Mouse (Mus musculus): ENCODE data around the gene Slc25a48.

The Slc25a48 gene

DNA sequence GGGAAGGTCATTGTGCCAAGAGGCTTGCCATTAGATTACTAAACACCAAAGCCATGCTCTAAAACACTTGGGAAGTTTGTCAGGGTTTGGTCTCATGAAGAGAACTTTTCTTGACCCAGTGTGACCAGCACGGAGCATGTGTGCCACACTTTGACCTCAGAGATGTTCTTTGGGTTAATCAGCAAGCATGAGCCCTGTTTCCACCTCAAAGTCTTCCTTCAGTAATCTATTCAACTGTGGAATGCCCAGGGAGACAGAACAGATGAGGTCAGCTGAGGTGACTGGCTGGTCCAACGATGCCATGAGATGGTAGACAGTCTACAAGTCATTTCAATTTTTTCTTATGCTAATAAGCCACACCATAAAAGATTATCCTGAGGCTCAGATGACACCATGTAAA, 71.6 kb downstream of the Slc25a48 start:
- no peak for DNase-seq (ENCODE audit: low spot score in 2 of 2)

- no peak for DNase-seq (ENCODE audit: low spot score in 2 of 2)
Measured at GRCm38 (mm10) chr13:56513595-56513994, 75.4 kb downstream of the Slc25a48 start.

- DNase-seq (ENCODE audit: low spot score in 2 of 2), result no peak
Measured at GRCm38 (mm10) chr13:56516311-56516710, 78.2 kb downstream of the Slc25a48 start.

- no peak for DNase-seq (ENCODE audit: low spot score in 2 of 2)
Measured at GRCm38 (mm10) chr13:56516816-56517215, 78.7 kb downstream of the Slc25a48 start.

DNA sequence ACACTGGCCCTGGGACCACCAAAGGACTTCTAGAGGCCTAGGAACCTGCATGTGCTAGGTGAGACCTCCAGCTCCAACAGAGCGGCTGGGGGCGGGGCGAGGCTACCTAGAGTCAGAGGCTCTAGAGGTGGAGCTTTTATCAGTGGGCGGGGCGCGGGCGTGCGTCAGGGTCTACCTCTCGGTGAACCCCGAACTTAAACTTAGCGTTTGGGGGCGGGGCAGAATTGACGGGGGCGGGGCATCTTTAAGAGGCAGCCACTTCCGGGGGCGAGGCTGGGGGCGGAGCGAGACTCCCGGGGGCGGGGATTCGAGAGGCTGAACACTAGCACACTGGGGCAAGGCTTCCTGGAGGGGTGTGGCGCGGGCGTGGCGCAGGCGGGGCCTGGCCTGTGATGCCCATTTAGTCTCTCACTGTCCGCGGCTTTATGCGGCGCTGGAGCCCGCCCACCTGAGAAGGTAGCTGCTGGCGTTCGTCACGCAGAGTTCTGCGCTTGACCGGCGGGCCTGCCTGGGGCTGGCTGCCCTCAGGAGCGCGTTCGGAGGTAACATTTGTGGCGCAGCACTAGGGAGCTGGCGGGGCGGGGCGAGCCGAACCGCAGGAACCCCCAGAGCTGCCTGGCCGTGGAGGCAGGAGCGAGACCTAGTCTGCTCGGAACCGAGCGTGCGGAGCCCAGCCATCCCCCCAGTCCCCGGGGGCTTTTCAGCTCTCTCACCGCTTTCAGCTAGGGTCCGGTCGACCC, 84.1 kb downstream of the Slc25a48 start, which contains the start of gene Fbxl21:
Fbxl21 (plus strand) TSS at position 392 of the 740 bp plus-strand sequence.
- peak; percentile 95 to 96 for DNase-seq (ENCODE audit: low spot score in 2 of 2)

GRCm38 (mm10) chr13:56522821-56523167, 84.6 kb downstream of the Slc25a48 start:
- no peak for DNase-seq (ENCODE audit: low spot score in 2 of 2)

Data from urinary bladder, postnatal 36 days (tissue).